Mouse (Mus musculus): ENCODE results near the gene Prrt2. TPM values are rescaled to one million over a fixed set of nuclear protein-coding genes. Genes with fewer than 3 reads are reported as not detected.

Prrt2 gene
- total RNA-seq, 2 experiments from 2014 or later, result 0.20 to 0.92 TPM

Small RNA genes lying within 50 kb of the gene (microRNA-seq; reads per million reads assigned to microRNA genes)
- gene Gm44343, result 0 reads per million in 2 experiments

Other genes starting within 250 kb of the Prrt2 start
- 10 to 100 TPM; 77.7 to 97.4 TPM for gene Ypel3, start 244.3 kb downstream of the Prrt2 start, total RNA-seq (2021)
- gene Tbx6, start 239.7 kb downstream of the Prrt2 start, total RNA-seq (2021), result under 1 TPM; 0.28 to 0.30 TPM
- 10 to 100 TPM; 21.6 to 22.4 TPM for gene Ppp4c, start 228.7 kb downstream of the Prrt2 start, total RNA-seq (2021)
- 10 to 100 TPM; 55.8 to 67.4 TPM for gene Fam57b, start 223.5 kb downstream of the Prrt2 start, total RNA-seq (2021)
- gene 4930451I11Rik, start 189.6 kb downstream of the Prrt2 start, total RNA-seq (2021), result not detected
- not detected for gene Doc2a, start 173.8 kb downstream of the Prrt2 start, total RNA-seq (2021)
- 1 to 10 TPM; 3.7 to 7.8 TPM for gene Hirip3, start 159.2 kb downstream of the Prrt2 start, total RNA-seq (2021)
- 10 to 100 TPM; 10.3 to 12.6 TPM for gene Ino80e, start 158.8 kb downstream of the Prrt2 start, total RNA-seq (2021)
- 10 to 100 TPM; 18.3 to 21.7 TPM for gene Taok2, start 136.5 kb downstream of the Prrt2 start, total RNA-seq (2021)
- 1 to 10 TPM; 9.1 to 9.3 TPM for gene Tmem219, start 98.3 kb downstream of the Prrt2 start, total RNA-seq (2021)
- 1 to 10 TPM; 1.4 to 1.6 TPM for gene Kctd13, start 92.3 kb downstream of the Prrt2 start, total RNA-seq (2021)
- gene Asphd1, start 71.6 kb downstream of the Prrt2 start, total RNA-seq (2021), result not detected
- 1 to 10 TPM; 1.5 to 2.3 TPM for gene Sez6l2, start 70.6 kb downstream of the Prrt2 start, total RNA-seq (2021)
- gene Cdipt, start 45.3 kb downstream of the Prrt2 start, total RNA-seq (2021), result 10 to 100 TPM; 28.0 to 37.2 TPM
- gene Cdiptos, start 45.1 kb downstream of the Prrt2 start, total RNA-seq (2021), result under 1 TPM; 0.43 to 0.44 TPM
- gene Mvp, start 6.6 kb downstream of the Prrt2 start, total RNA-seq (2021), result 10 to 100 TPM; 20.3 to 25.7 TPM
- not detected for gene Pagr1b, start 4.7 kb downstream of the Prrt2 start, total RNA-seq (2021)
- 10 to 100 TPM in 1 of 2 experiments, 1 to 10 TPM in 1; 6.1 to 11.4 TPM for gene Pagr1a, start 3.9 kb downstream of the Prrt2 start, total RNA-seq (2021)
- 10 to 100 TPM; 12.9 to 16.6 TPM for gene Gm42742, start 114 bp downstream of the Prrt2 start, total RNA-seq (2021)
- gene Maz, start 5.8 kb upstream of the Prrt2 start, total RNA-seq (2021), result 10 to 100 TPM; 69.8 to 76.4 TPM
- 1 to 10 TPM in 1 of 2 experiments, under 1 TPM in 1; 0.79 to 1.4 TPM for gene Kif22, start 21.3 kb upstream of the Prrt2 start, total RNA-seq (2021)
- not detected for gene Zg16, start 66.1 kb upstream of the Prrt2 start, total RNA-seq (2021)
- gene AI467606, start 70.1 kb upstream of the Prrt2 start, total RNA-seq (2021), result under 1 TPM; 0.41 to 0.69 TPM
- gene Qprt, start 101.0 kb upstream of the Prrt2 start, total RNA-seq (2021), result under 1 TPM; 0.15 to 0.76 TPM
- gene Spn, start 116.6 kb upstream of the Prrt2 start, total RNA-seq (2021), result under 1 TPM; 0.07 to 0.26 TPM
- gene Cd2bp2, start 174.8 kb upstream of the Prrt2 start, total RNA-seq (2021), result 10 to 100 TPM; 24.1 to 28.0 TPM
- 10 to 100 TPM; 25.4 to 31.3 TPM for gene Tbc1d10b, start 187.3 kb upstream of the Prrt2 start, total RNA-seq (2021)
- gene Mylpf, start 187.7 kb upstream of the Prrt2 start, total RNA-seq (2021), result over 10,000 TPM; 37,212 to 46,634 TPM
- gene Zfp553, start 211.8 kb upstream of the Prrt2 start, total RNA-seq (2021), result 1 to 10 TPM; 3.6 to 4.2 TPM
- gene Sept1, start 211.9 kb upstream of the Prrt2 start, total RNA-seq (2021), result 1 to 10 TPM; 1.4 to 2.4 TPM
- gene Zfp771, start 223.1 kb upstream of the Prrt2 start, total RNA-seq (2021), result 10 to 100 TPM; 16.4 to 16.8 TPM
- gene Dctpp1, start 239.5 kb upstream of the Prrt2 start, total RNA-seq (2021), result 10 to 100 TPM; 26.8 to 29.1 TPM